Mouse (Mus musculus): ENCODE measurements around the gene Creb5. TPM values are rescaled to one million over a fixed set of nuclear protein-coding genes. Genes with fewer than 3 reads are reported as not detected.
A peak's percentile ranks its signal among the peaks of the same experiment; 100 is the strongest.

Gene Creb5
- polyA plus RNA-seq, 1 experiment from 2014 or later, result 15.4 TPM

GRCm38 (mm10) chr6:53290215-53290990 is 3.3 kb downstream of the Creb5 start:
- no peak overlapping the region for H3K27ac ChIP-seq
- H3K36me3 ChIP-seq, result no peaks in the 10 kb centered on the region
- H3K9me3 ChIP-seq, result no peaks in the 10 kb centered on the region
- peak overlapping the region; percentile 5; the same call in 1 of the 2 replicates for H3K4me3 ChIP-seq
- peaks cover 17% of the 10 kb centered on the region for H3K27me3 ChIP-seq (ENCODE audit: insufficient read depth, poor library complexity, severe bottlenecking)
- no peak for DNase-seq (ENCODE audit: low spot score)
- 38% methylated on average over 8 of the region's 8 CpGs for WGBS
- H3K4me1 ChIP-seq, result peaks cover 46% of the 10 kb centered on the region; the same call in 1 of the 2 replicates

- 39% methylated on average over 1 of the region's 1 CpGs for WGBS
- Histone ChIP-seq H3K27me3 (ENCODE audit: insufficient read depth, poor library complexity, severe bottlenecking) (peaks cover 5% of the 10 kb centered on the region), H3K4me3 (no peak overlapping the region), H3K27ac (no peak overlapping the region), H3K36me3 (no peaks in the 10 kb centered on the region), H3K9me3 (no peaks in the 10 kb centered on the region), H3K4me1 (peaks cover 29% of the 10 kb centered on the region; the same call in 1 of the 2 replicates)
- no peak for DNase-seq (ENCODE audit: low spot score)
Measured at GRCm38 (mm10) chr6:53292931-53293330, 5.9 kb downstream of the Creb5 start.

GRCm38 (mm10) chr6:53297851-53298250 is 10.8 kb downstream of the Creb5 start:
- Histone ChIP-seq H3K27ac (no peak overlapping the region), H3K4me3 (no peak overlapping the region), H3K36me3 (no peaks in the 10 kb centered on the region), H3K4me1 (peaks cover 17% of the 10 kb centered on the region), H3K9me3 (no peaks in the 10 kb centered on the region), H3K27me3 (ENCODE audit: insufficient read depth, poor library complexity, severe bottlenecking) (no peaks in the 10 kb centered on the region)
- 81% methylated on average over 5 of the region's 5 CpGs for WGBS
- DNase-seq (ENCODE audit: low spot score), result no peak

GRCm38 (mm10) chr6:53304201-53304600 is 17.1 kb downstream of the Creb5 start:
- peaks cover 27% of the 10 kb centered on the region for H3K4me1 ChIP-seq
- 69% methylated on average over 2 of the region's 2 CpGs for WGBS
- no peak overlapping the region for H3K4me3 ChIP-seq
- no peaks in the 10 kb centered on the region for H3K9me3 ChIP-seq
- DNase-seq (ENCODE audit: low spot score), result no peak
- no peaks in the 10 kb centered on the region for H3K36me3 ChIP-seq
- no peaks in the 10 kb centered on the region for H3K27me3 ChIP-seq (ENCODE audit: insufficient read depth, poor library complexity, severe bottlenecking)
- H3K27ac ChIP-seq, result no peak overlapping the region

GRCm38 (mm10) chr6:53306156-53306555 is 19.1 kb downstream of the Creb5 start:
- H3K27me3 ChIP-seq (ENCODE audit: insufficient read depth, poor library complexity, severe bottlenecking), result no peaks in the 10 kb centered on the region
- no peak overlapping the region for H3K27ac ChIP-seq
- 89% methylated on average over 4 of the region's 4 CpGs for WGBS
- H3K4me3 ChIP-seq, result no peak overlapping the region
- no peak for DNase-seq (ENCODE audit: low spot score)
- H3K36me3 ChIP-seq, result no peaks in the 10 kb centered on the region
- H3K9me3 ChIP-seq, result no peaks in the 10 kb centered on the region
- peaks cover 34% of the 10 kb centered on the region for H3K4me1 ChIP-seq

GRCm38 (mm10) chr6:53306710-53307109 is 19.6 kb downstream of the Creb5 start:
- peaks cover 39% of the 10 kb centered on the region for H3K4me1 ChIP-seq
- 85% methylated on average over 5 of the region's 5 CpGs for WGBS
- H3K36me3 ChIP-seq, result no peaks in the 10 kb centered on the region
- no peaks in the 10 kb centered on the region for H3K9me3 ChIP-seq
- H3K27me3 ChIP-seq (ENCODE audit: insufficient read depth, poor library complexity, severe bottlenecking), result no peaks in the 10 kb centered on the region
- H3K27ac ChIP-seq, result no peak overlapping the region
- DNase-seq (ENCODE audit: low spot score), result no peak
- no peak overlapping the region for H3K4me3 ChIP-seq

- Histone ChIP-seq H3K27me3 (ENCODE audit: insufficient read depth, poor library complexity, severe bottlenecking) (no peaks in the 10 kb centered on the region), H3K4me1 (peaks cover 37% of the 10 kb centered on the region), H3K4me3 (no peak overlapping the region; the same call in 1 of the 2 replicates), H3K36me3 (no peaks in the 10 kb centered on the region), H3K27ac (peak overlapping the region; percentile 37; the same call in 1 of the 2 replicates), H3K9me3 (no peaks in the 10 kb centered on the region)
- WGBS, result 11% methylated on average over 6 of the region's 6 CpGs
- DNase-seq (ENCODE audit: low spot score), result no peak
Measured at GRCm38 (mm10) chr6:53308684-53309083, 21.6 kb downstream of the Creb5 start.

- H3K27me3 ChIP-seq (ENCODE audit: insufficient read depth, poor library complexity, severe bottlenecking), result no peaks in the 10 kb centered on the region
- H3K4me1 ChIP-seq, result peaks cover 27% of the 10 kb centered on the region
- WGBS, result 89% methylated on average over 6 of the region's 6 CpGs
- H3K4me3 ChIP-seq, result no peak overlapping the region
- H3K9me3 ChIP-seq, result no peaks in the 10 kb centered on the region
- H3K27ac ChIP-seq, result no peak overlapping the region
- DNase-seq (ENCODE audit: low spot score), result no peak
- H3K36me3 ChIP-seq, result no peaks in the 10 kb centered on the region
Measured at GRCm38 (mm10) chr6:53313604-53314003, 26.5 kb downstream of the Creb5 start.

GRCm38 (mm10) chr6:53314126-53314525 is 27.1 kb downstream of the Creb5 start:
- Histone ChIP-seq H3K9me3 (no peaks in the 10 kb centered on the region), H3K36me3 (no peaks in the 10 kb centered on the region), H3K4me3 (no peak overlapping the region), H3K27ac (no peak overlapping the region), H3K27me3 (ENCODE audit: insufficient read depth, poor library complexity, severe bottlenecking) (no peaks in the 10 kb centered on the region), H3K4me1 (peaks cover 27% of the 10 kb centered on the region)
- 59% methylated on average over 10 of the region's 10 CpGs for WGBS
- no peak for DNase-seq (ENCODE audit: low spot score)

GRCm38 (mm10) chr6:53319543-53320325 is 32.7 kb downstream of the Creb5 start:
- Histone ChIP-seq H3K4me1 (peaks cover 6% of the 10 kb centered on the region), H3K36me3 (no peaks in the 10 kb centered on the region), H3K27me3 (ENCODE audit: insufficient read depth, poor library complexity, severe bottlenecking) (no peaks in the 10 kb centered on the region), H3K27ac (no peak overlapping the region), H3K9me3 (no peaks in the 10 kb centered on the region), H3K4me3 (no peak overlapping the region)
- DNase-seq (ENCODE audit: low spot score), result no peak
- WGBS, result 75% methylated on average over 17 of the region's 17 CpGs

GRCm38 (mm10) chr6:53337398-53337797 is 50.3 kb downstream of the Creb5 start:
- peak; percentile 92 for DNase-seq (ENCODE audit: low spot score)
- Histone ChIP-seq H3K4me1 (peaks cover 38% of the 10 kb centered on the region), H3K4me3 (peak overlapping the region; percentile 33; the same call in 1 of the 2 replicates), H3K27ac (peak overlapping the region; percentile 71), H3K27me3 (ENCODE audit: insufficient read depth, poor library complexity, severe bottlenecking) (no peaks in the 10 kb centered on the region), H3K36me3 (peaks cover 9% of the 10 kb centered on the region; the same call in 1 of the 2 replicates), H3K9me3 (no peaks in the 10 kb centered on the region)
- 10% methylated on average over 9 of the region's 9 CpGs for WGBS

- H3K4me1 ChIP-seq, result peaks cover 13% of the 10 kb centered on the region
- no peaks in the 10 kb centered on the region for H3K27me3 ChIP-seq (ENCODE audit: insufficient read depth, poor library complexity, severe bottlenecking)
- no peak for DNase-seq (ENCODE audit: low spot score)
- H3K36me3 ChIP-seq, result no peaks in the 10 kb centered on the region
- H3K9me3 ChIP-seq, result no peaks in the 10 kb centered on the region
- 89% methylated on average over 9 of the region's 9 CpGs for WGBS
- no peak overlapping the region for H3K27ac ChIP-seq
- no peak overlapping the region for H3K4me3 ChIP-seq
Measured at GRCm38 (mm10) chr6:53352311-53352960, 65.4 kb downstream of the Creb5 start.

GRCm38 (mm10) chr6:53356328-53356727 is 69.3 kb downstream of the Creb5 start:
- no peak for DNase-seq (ENCODE audit: low spot score)
- Histone ChIP-seq H3K4me3 (no peak overlapping the region), H3K27me3 (ENCODE audit: insufficient read depth, poor library complexity, severe bottlenecking) (no peaks in the 10 kb centered on the region), H3K27ac (no peak overlapping the region), H3K36me3 (no peaks in the 10 kb centered on the region), H3K9me3 (no peaks in the 10 kb centered on the region), H3K4me1 (peaks cover 6% of the 10 kb centered on the region; the same call in 1 of the 2 replicates)
- 80% methylated on average over 1 of the region's 1 CpGs for WGBS
